Mouse (Mus musculus): ENCODE results near the gene Mrpl40. TPM values are rescaled to one million over a fixed set of nuclear protein-coding genes. Genes with fewer than 3 reads are reported as not detected.

Gene Mrpl40
- total RNA-seq, 2 experiments from 2014 or later: 115 to 116 TPM

- ATAC-seq (replicated peaks; ENCODE audit: poor library complexity, severe bottlenecking): no peak
Observed at GRCm38 (mm10) chr16:18833486-18833885, 43.2 kb downstream of the Mrpl40 start.

- ATAC-seq (replicated peaks; ENCODE audit: poor library complexity, severe bottlenecking): no peak
Observed at GRCm38 (mm10) chr16:18829102-18829501, 47.6 kb downstream of the Mrpl40 start.

- no peak for ATAC-seq (replicated peaks; ENCODE audit: poor library complexity, severe bottlenecking)
Observed at GRCm38 (mm10) chr16:18828630-18829029, 48.0 kb downstream of the Mrpl40 start.

GRCm38 (mm10) chr16:18822925-18823324 lies 53.7 kb downstream of the Mrpl40 start:
- ATAC-seq (replicated peaks; ENCODE audit: poor library complexity, severe bottlenecking): no peak

- ATAC-seq (replicated peaks; ENCODE audit: poor library complexity, severe bottlenecking): no peak
Observed at GRCm38 (mm10) chr16:18822356-18822755, 54.3 kb downstream of the Mrpl40 start.

Other genes with a start within 250 kb of the Mrpl40 start
- not detected in 2 replicates for gene Sept5, start 246.9 kb downstream of the Mrpl40 start, total RNA-seq (2014; fragmentation: Nextera tagmentation)
- gene Sept5, start 246.9 kb downstream of the Mrpl40 start, total RNA-seq (2017): 1.8 and 2.6 TPM in 2 replicates
- not detected in 2 replicates for gene Cldn5, start 100.0 kb downstream of the Mrpl40 start, total RNA-seq (2014; fragmentation: Nextera tagmentation)
- gene Cldn5, start 100.0 kb downstream of the Mrpl40 start, total RNA-seq (2017): not detected in 2 replicates
- gene Ufd1, start 65.1 kb downstream of the Mrpl40 start, total RNA-seq (2014; fragmentation: Nextera tagmentation): 56.5 and 56.9 TPM in 2 replicates
- gene Ufd1, start 65.1 kb downstream of the Mrpl40 start, total RNA-seq (2017): 48.3 and 61.8 TPM in 2 replicates
- 73.9 and 90.3 TPM in 2 replicates for gene Cdc45, start 64.9 kb downstream of the Mrpl40 start, total RNA-seq (2014; fragmentation: Nextera tagmentation)
- gene Cdc45, start 64.9 kb downstream of the Mrpl40 start, total RNA-seq (2017): 96.0 and 110 TPM in 2 replicates
- 14.4 and 20.7 TPM in 2 replicates for gene 2510002D24Rik, start 40.3 kb downstream of the Mrpl40 start, total RNA-seq (2014; fragmentation: Nextera tagmentation)
- gene 2510002D24Rik, start 40.3 kb downstream of the Mrpl40 start, total RNA-seq (2017): 22.0 and 25.5 TPM in 2 replicates
- gene Gm28539, start 40.3 kb downstream of the Mrpl40 start, total RNA-seq (2014; fragmentation: Nextera tagmentation): 2.4 and 12.6 TPM in 2 replicates
- gene Gm28539, start 40.3 kb downstream of the Mrpl40 start, total RNA-seq (2017): 2.9 TPM in 1 of 2 replicates, not detected in the other
- 39.5 and 57.3 TPM in 2 replicates for gene Hira, start 175 bp upstream of the Mrpl40 start, total RNA-seq (2014; fragmentation: Nextera tagmentation)
- gene Hira, start 175 bp upstream of the Mrpl40 start, total RNA-seq (2017): 43.6 and 64.1 TPM in 2 replicates